Mouse (Mus musculus) bone marrow, adult 2 months (tissue): ENCODE measurements around the gene Scn1b. TPM values are rescaled to one million over a fixed set of nuclear protein-coding genes. Genes with fewer than 3 reads are reported as not detected.

Experiments used
- H3K27ac ChIP-seq: fragments of 200-500 bp; 2 replicates; pipeline ENCODE4 v1.5.1; 2012; ENCODE audit warnings: low read depth, mild to moderate bottlenecking, control low read depth, inconsistent platforms, low read length; ENCODE audit not compliant: control insufficient read depth, poor library complexity, insufficient read depth
- H3K4me1 ChIP-seq: fragments of 200-500 bp; 2 replicates; pipeline ENCODE4 v1.6.1; 2011; ENCODE audit warnings: low read length; ENCODE audit not compliant: control insufficient read depth, insufficient read depth
- H3K4me3 ChIP-seq: fragments of 200-500 bp; replicated peaks from 2 replicates; pipeline ENCODE3; 2011; ENCODE audit warnings: mild to moderate bottlenecking, low read depth, low read length, control low read depth; ENCODE audit not compliant: control insufficient read depth
- CTCF ChIP-seq: fragments of 200-500 bp; IDR thresholded peaks from 2 replicates; pipeline ENCODE4 v1.5.1; 2011; ENCODE audit warnings: low read length, control low read depth; ENCODE audit not compliant: control insufficient read depth, insufficient read depth
- POLR2A ChIP-seq: fragments of 200-500 bp; IDR thresholded peaks from 2 replicates; pipeline ENCODE4 v1.6.1; 2011; ENCODE audit warnings: low read depth, mild to moderate bottlenecking, control low read depth, low read length, borderline replicate concordance; ENCODE audit not compliant: control insufficient read depth
- WGBS: fragments of 180-500 bp; shearing (Covaris S2); methylation state at CpG from one replicate; pipeline ENCODE4 v1.1.7; 2018; 5-methylcytosine and 5-hydroxymethylcytosine counted together
- polyA plus RNA-seq: library from polyadenylated mRNA; stranded (reverse); fragments of >200 nt; gene quantifications from 2 replicates; pipeline ENCODE4 v1.2.4, GENCODE M21; 2011; ENCODE audit warnings: low replicate concordance; ENCODE audit not compliant: missing spikeins, insufficient read depth, insufficient read length

Gene Scn1b
- polyA plus RNA-seq, 1 experiment = 6.2 TPM

DNA sequence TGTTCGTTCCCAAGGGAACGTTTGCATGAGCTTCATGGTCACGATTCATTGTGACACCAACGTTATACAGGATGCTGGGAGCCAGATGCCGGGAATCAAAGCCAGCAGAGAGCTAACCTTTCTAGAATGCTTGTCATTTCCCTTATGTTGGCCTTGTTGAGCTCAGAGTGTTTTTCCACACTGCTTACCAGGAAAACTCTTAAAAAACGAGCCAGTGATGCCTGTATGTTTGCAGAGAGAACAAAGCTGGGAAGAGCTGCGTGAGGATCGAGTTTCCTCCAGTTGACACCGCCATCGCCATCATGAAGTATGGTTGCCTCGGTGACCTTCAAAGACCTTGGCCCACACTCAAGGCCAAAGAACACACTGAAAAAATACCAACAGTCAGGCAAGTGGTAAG is 35.5 kb upstream of the Scn1b start:
- H3K4me3 ChIP-seq = no peak overlapping the region
- WGBS = 65% methylated on average over 11 of the region's 11 CpGs
- H3K4me1 ChIP-seq = peaks cover 2% of the 10 kb centered on the region; the same call in 1 of the 2 replicates
- TF ChIP-seq CTCF = no peak
- TF ChIP-seq POLR2A = no peak
- no peak overlapping the region for H3K27ac ChIP-seq

DNA sequence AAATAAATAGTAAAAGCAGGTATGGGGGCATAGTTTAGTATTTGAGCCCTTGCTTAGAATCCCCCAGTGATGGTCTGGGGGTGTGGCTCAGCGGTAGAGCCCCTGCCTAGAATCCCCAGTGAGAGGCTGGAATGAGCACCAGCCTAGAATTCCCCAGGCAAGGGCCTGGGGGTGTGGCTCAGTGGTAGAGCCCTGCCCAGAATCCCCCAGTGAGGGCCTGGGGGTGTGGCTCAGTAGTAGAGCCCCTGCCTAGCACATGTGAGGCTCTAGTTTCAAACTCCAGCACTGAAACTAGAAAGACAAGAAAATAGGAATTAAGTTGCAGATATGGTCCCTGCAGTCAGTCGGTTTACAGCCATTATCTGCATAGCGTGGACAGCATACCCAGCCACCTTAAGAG is 35.0 kb upstream of the Scn1b start:
- Histone ChIP-seq H3K4me3 (no peak overlapping the region), H3K4me1 (peaks cover 2% of the 10 kb centered on the region; the same call in 1 of the 2 replicates), H3K27ac (no peak overlapping the region)
- 39% methylated on average over 3 of the region's 3 CpGs for WGBS
- TF ChIP-seq POLR2A (no peak), CTCF (no peak)

GRCm38 (mm10) chr7:31161246-31161645 is 34.4 kb upstream of the Scn1b start:
- 32% methylated on average over 3 of the region's 3 CpGs for WGBS
- TF ChIP-seq CTCF = no peak
- no peak for TF ChIP-seq POLR2A
- H3K4me3 ChIP-seq = no peak overlapping the region
- peaks cover 2% of the 10 kb centered on the region; the same call in 1 of the 2 replicates for H3K4me1 ChIP-seq
- no peak overlapping the region for H3K27ac ChIP-seq

DNA sequence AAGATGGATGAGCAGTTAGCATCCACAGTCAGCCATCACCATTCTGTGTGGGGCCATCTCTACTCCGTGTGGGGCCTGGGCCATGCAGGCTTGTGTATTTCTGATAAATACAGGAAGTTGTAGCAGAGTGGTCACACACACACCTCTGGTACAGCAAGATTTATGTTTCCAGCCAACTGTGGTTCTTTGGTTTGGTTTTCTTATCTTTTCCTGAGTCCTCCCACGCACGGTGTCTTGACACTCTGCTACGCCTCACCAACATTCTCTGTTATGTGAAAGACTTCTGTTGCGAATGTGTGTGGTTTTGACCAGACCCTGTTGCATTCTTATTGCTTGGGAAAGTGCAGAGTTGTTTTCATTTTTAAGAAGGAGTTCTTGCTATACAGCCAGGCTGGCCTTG is 34.0 kb upstream of the Scn1b start:
- peaks cover 2% of the 10 kb centered on the region; the same call in 1 of the 2 replicates for H3K4me1 ChIP-seq
- TF ChIP-seq POLR2A (no peak), CTCF (no peak)
- peak overlapping the region; percentile 36 for H3K27ac ChIP-seq
- 7% methylated on average over 5 of the region's 5 CpGs for WGBS
- H3K4me3 ChIP-seq = no peak overlapping the region

- peak overlapping the region; percentile 91 for H3K27ac ChIP-seq
- 13% methylated on average over 19 of the region's 19 CpGs for WGBS
- peak overlapping the region; percentile 42 for H3K4me3 ChIP-seq
- TF ChIP-seq POLR2A (no peak), CTCF (peak; percentile 32; the same call in 1 of the 2 replicates)
- peaks cover 3% of the 10 kb centered on the region; the same call in 1 of the 2 replicates for H3K4me1 ChIP-seq
Observed at GRCm38 (mm10) chr7:31156034-31156928, 29.5 kb upstream of the Scn1b start.

GRCm38 (mm10) chr7:31155296-31156033 is 28.7 kb upstream of the Scn1b start, which contains the start of gene Gramd1a:
TSS of gene Gramd1a (minus strand) at chr7:31155896.
- WGBS = 49% methylated on average over 5 of the region's 5 CpGs
- H3K4me1 ChIP-seq = peaks cover 3% of the 10 kb centered on the region; the same call in 1 of the 2 replicates
- H3K4me3 ChIP-seq = peak within 1 kb of the TSS; percentile 42
- no peak for TF ChIP-seq POLR2A
- TF ChIP-seq CTCF = no peak
- H3K27ac ChIP-seq = peak within 1 kb of the TSS; percentile 91

DNA sequence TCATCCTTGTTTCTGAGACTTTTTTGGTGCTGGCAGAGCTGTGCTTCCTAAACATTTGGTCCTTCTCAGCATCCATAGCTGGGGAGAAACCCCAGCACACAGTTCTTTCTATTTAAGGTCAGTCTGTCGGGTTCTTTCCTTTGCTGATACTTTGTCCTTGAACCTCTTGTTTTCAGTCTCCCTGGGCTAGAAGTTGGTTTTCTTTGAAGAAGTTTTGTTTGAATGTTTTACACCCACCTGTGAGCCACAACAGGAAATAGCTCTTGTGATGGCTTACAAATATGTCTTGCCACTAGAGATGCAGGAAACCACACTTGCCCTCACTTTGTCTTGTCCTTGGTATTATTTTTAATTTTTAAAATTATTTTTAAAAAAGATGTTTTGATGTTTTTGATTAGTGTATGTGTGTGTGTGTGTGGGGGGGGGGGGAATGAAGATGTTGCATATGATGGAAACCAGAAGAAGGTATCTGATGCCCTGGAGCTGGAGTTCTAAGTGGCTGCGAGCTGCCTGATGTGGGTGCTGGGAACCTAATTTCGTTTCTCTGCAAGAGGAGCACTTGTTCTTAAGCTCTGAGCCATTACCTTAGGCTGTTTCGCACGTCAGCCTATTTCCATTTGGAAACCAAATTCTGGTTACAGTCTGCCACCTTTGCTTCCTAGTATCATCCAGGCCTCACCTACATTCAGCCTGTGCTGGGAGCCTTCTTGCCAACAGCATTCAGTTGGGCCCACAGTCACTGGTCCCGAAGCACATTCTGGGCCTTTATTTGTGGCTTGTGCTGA is 26.9 kb upstream of the Scn1b start:
- WGBS = 77% methylated on average over 6 of the region's 6 CpGs
- H3K27ac ChIP-seq = peak overlapping the region; percentile 2; the same call in 1 of the 2 replicates
- peaks cover 5% of the 10 kb centered on the region for H3K4me1 ChIP-seq
- no peak overlapping the region for H3K4me3 ChIP-seq
- TF ChIP-seq POLR2A (no peak), CTCF (no peak)
